Mouse (Mus musculus): ENCODE data around the gene Ndufc1. TPM values are rescaled to one million over a fixed set of nuclear protein-coding genes. Genes with fewer than 3 reads are reported as not detected.
"Not testable (repeated sequence)": the region's sequence is repeated elsewhere in the genome, so short reads cannot be mapped to it uniquely, and the experiment has no call there.

The Ndufc1 gene
- polyA plus RNA-seq, 1 experiment from 2014 or later = 875 TPM

GRCm38 (mm10) chr3:51357078-51357477, 51.7 kb downstream of the Ndufc1 start:
- H3K27me3 ChIP-seq (replicated peaks; ENCODE audit: control insufficient read depth, insufficient read depth, low read length) = 0 out of 2 replicates have a peak, but pooled peaks cover 8% of the 10 kb centered on the region
- ATAC-seq (no peak), DNase-seq (ENCODE audit: low spot score) (no peak)
- H3K4me3 ChIP-seq (ENCODE audit: low read depth, low read length) = no peak overlapping the region
- no peaks in the 10 kb centered on the region for H3K9me3 ChIP-seq (replicated peaks; ENCODE audit: control insufficient read depth, low read length)
- no peaks in the 10 kb centered on the region for H3K4me1 ChIP-seq (ENCODE audit: control insufficient read depth, insufficient read depth, low read length)
- no peak overlapping the region for H3K4me2 ChIP-seq (ENCODE audit: low read length)
- WGBS = 45% methylated on average over 5 of the region's 5 CpGs
- no peaks in the 10 kb centered on the region for H3K36me3 ChIP-seq (ENCODE audit: control insufficient read depth, insufficient read depth, low read length)
- no peak overlapping the region for H3K9ac ChIP-seq (ENCODE audit: low read length)
- H3K27ac ChIP-seq (ENCODE audit: low read depth, low read length) = no peak overlapping the region

DNA sequence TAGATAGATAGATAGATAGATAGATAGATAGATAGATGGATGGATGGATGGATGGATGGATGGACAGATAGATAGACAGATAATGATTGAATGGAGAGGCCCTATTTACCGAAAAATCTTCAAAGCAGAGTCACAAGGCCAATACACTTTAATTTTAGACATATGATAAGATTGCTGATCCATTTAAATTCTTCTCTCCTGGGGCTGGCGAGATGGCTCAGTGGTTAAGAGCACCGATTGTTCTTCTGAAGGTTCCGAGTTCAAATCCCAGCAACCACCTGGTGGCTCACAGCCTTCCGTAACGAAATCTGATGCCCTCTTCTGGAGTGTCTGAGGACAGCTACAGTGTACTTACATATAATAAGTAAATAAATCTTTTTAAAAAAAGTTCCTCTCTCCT, 53.8 kb downstream of the Ndufc1 start:
- not testable (repeated sequence) for H3K27me3 ChIP-seq (replicated peaks; ENCODE audit: control insufficient read depth, insufficient read depth, low read length); H3K4me2 ChIP-seq (ENCODE audit: low read length); H3K4me3 ChIP-seq (ENCODE audit: low read depth, low read length); ATAC-seq; H3K9ac ChIP-seq (ENCODE audit: low read length); H3K27ac ChIP-seq (ENCODE audit: low read depth, low read length); H3K4me1 ChIP-seq (ENCODE audit: control insufficient read depth, insufficient read depth, low read length); H3K36me3 ChIP-seq (ENCODE audit: control insufficient read depth, insufficient read depth, low read length); DNase-seq (ENCODE audit: low spot score); H3K9me3 ChIP-seq (replicated peaks; ENCODE audit: control insufficient read depth, low read length)
- WGBS = 88% methylated on average over 6 of the region's 6 CpGs

Other genes with a start within 250 kb of the Ndufc1 start
- gene Noct, start 184.5 kb downstream of the Ndufc1 start, polyA plus RNA-seq (2014; fragmentation: Nextera tagmentation; extraction: Ambion mirVana) = 15.6 and 20.8 TPM in 2 replicates
- gene Elf2, start 68.3 kb downstream of the Ndufc1 start, polyA plus RNA-seq (2014; fragmentation: Nextera tagmentation; extraction: Ambion mirVana) = 37.2 and 49.9 TPM in 2 replicates
- gene Mgarp, start 12.2 kb downstream of the Ndufc1 start, polyA plus RNA-seq (2014; fragmentation: Nextera tagmentation; extraction: Ambion mirVana) = 0.56 and 0.77 TPM in 2 replicates
- 26.6 and 37.4 TPM in 2 replicates for gene Naa15, start 6.2 kb upstream of the Ndufc1 start, polyA plus RNA-seq (2014; fragmentation: Nextera tagmentation; extraction: Ambion mirVana)
- 20.4 and 26.6 TPM in 2 replicates for gene Rab33b, start 74.9 kb upstream of the Ndufc1 start, polyA plus RNA-seq (2014; fragmentation: Nextera tagmentation; extraction: Ambion mirVana)
- 3.7 and 5.2 TPM in 2 replicates for gene Setd7, start 151.9 kb upstream of the Ndufc1 start, polyA plus RNA-seq (2014; fragmentation: Nextera tagmentation; extraction: Ambion mirVana)